Mouse (Mus musculus) layer of hippocampus, adult 2 months (tissue): ENCODE data around the gene Gstp2. TPM values are rescaled to one million over a fixed set of nuclear protein-coding genes. Genes with fewer than 3 reads are reported as not detected.

Source experiments
- DNase-seq, 2 experiments: peaks; one replicate each; pipeline ENCODE4 v3.0.0; 2022; ENCODE audit warnings: low spot score in 2 of 2
- H3K27ac ChIP-seq: fragments of 200-600 bp; 2 replicates; pipeline ENCODE4 v1.8.1; 2022
- H3K4me3 ChIP-seq: fragments of 200-600 bp; 2 replicates; pipeline ENCODE4 v1.8.1; 2022; ENCODE audit warnings: mild to moderate bottlenecking
- CTCF ChIP-seq: fragments of 200-600 bp; conservative IDR thresholded peaks from 2 replicates; pipeline ENCODE4 v1.8.1; 2022; ENCODE audit warnings: antibody characterized with exemption, mild to moderate bottlenecking, moderate library complexity
- total RNA-seq, 2 experiments: library from RNA; stranded (reverse); gene quantifications; 2 replicates each; pipeline ENCODE4 v1.2.3; 2021

The Gstp2 gene
- total RNA-seq, 2 experiments from 2014 or later: 46.2 to 49.4 TPM

DNA sequence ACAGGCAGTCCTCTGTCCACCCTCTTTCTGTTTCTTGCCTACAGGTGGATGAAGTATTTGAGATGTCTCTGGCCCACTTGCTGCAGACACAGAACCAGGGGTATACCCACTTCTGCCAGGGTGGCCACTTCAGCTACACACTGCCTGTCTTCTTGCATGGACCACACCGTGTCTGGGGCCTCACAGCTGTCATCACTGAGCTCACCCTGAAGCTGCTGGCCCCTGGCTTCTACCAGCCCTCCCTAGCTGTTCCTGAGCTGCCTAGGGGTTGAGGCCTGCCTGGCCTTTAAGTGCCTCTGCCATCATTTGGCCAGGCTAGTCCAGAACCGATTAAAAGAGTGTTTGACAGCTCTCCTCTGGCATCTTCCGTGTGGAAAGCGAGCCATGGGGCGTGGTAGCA is 44.1 kb downstream of the Gstp2 start:
- DNase-seq: no peak
- Histone ChIP-seq H3K4me3 (no peak overlapping the region), H3K27ac (no peak overlapping the region)
- TF ChIP-seq CTCF: no peak

DNA sequence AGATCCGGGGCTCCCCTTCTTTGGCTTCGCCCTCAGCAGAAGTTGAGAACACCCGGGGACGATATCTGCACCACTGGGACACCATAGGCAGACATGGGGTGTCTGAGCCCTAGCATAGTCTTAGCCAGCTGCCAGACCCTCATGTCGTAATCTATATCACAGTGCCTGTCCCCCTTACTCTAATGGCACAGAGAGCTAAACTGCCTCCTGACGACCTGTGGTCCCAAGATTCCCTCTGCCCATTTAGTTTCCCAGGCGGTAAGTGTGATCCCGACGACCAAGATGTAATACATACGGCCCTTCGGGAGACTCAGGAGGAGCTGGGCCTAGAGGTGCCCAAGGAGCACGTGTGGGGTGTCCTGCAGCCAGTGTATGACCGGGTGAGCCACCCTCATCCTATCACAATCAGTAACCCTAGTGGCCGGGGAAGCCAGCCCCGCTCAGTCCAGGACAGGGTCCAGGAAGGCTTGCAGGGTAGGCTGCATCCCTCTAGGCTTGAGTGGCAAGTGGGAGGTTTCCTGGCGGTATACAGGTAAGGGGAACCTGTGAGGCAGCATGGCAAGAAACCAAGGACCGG is 44.8 kb downstream of the Gstp2 start:
- H3K27ac ChIP-seq: peak overlapping the region; percentile 96
- H3K4me3 ChIP-seq: peak overlapping the region; percentile 75
- TF ChIP-seq CTCF: no peak
- DNase-seq: no peak

DNA sequence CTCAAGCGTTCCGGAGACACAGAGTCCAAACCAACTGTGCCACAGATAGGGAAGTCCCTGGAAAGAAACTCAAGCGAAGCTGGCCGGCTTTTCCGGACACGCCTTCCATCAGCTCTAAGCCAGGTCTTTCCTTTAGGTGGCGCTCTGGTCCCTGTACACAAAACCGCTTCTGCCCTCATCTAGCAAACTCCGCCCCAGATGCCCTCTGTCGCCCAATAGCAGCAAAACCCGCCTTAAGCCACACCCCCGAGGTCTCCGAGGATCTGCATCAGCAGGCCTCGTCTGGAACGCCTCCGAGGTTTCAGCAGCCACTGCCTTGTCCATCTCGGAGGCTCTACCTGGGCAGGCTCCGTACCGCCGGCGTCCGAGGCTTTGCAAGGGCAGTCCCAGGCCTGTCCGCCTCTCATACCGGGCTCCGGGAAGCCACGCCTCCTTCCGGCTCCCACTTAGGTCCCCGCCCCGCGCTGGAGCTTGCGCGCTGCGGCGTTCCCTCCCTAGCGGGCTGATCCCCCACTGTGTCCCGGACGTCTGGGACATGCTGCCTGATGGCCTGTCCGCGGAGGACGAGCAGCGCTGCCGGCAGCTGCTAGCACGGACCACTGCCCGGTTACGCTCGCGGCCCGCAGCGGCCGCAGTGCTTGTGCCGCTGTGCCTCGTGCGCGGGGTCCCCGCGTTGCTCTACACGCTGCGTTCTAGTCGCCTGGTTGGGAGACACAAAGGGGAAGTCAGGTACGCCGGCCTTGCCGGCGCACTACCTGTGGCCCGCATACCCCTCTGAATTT is 45.5 kb downstream of the Gstp2 start, which contains the start of the genes Nudt8 and Gm49405:
Gene Nudt8, plus strand, starts transcription at position 462 of the 782 bp plus-strand sequence.
Gene Gm49405, plus strand, starts transcription at position 508 of the 782 bp plus-strand sequence.
- H3K4me3 ChIP-seq: peak within 1 kb of the TSS; percentile 75
- TF ChIP-seq CTCF: peak; percentile 86
- peak; percentile 92 to 95 for DNase-seq
- H3K27ac ChIP-seq: peak within 1 kb of the TSS; percentile 96

DNA sequence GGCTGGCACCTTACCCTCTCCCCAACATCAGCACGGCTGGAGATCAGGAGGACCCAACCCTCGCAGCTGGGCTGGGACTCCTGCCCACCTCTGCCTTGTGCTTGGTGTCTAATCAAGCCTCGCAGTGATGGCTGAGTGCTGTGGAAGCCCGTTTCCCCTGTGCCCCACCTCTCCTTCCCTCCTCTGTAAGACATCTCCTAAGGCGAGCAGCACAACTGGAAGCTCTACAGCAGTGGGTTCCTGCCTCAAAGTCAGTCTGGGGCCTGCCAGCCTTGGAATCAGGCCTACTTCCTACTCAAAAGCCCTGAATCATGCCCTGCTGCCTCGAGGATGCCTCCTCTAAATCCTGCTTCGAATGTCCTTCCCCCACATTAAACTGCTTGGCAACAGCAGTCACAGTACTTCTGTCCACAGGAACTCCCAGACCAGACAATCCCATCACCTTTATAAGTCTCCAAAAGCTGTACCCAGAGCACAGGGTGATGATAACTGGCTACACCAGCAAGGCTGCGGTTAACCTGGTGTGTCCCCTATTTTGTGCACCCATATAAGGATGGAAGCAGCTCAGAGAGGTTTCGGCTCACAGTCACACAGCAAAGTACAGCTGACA is 46.6 kb downstream of the Gstp2 start:
- H3K4me3 ChIP-seq: no peak overlapping the region; the same call in 1 of the 2 replicates
- no peak for TF ChIP-seq CTCF
- DNase-seq: no peak
- no peak overlapping the region; the same call in 1 of the 2 replicates for H3K27ac ChIP-seq

DNA sequence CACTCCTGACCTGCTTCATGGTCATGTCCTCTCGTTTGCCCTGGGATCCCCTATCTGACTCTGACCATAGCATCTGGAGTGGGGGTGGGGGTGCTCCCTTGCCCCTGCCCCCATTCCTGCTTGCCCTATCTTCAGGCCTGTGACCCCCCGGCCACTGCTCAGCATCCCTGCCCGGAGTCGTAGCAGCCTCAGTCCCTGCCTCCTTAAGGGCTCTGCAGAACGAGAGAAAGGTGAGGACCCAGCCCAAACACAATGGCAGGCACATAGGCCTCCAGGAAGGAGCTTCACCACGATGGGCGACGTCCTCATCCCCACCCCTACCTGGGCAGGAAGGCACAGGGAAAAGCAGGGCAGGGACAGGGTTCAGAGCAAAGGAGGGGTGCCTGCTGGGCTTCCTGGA is 47.5 kb downstream of the Gstp2 start:
- Histone ChIP-seq H3K27ac (no peak overlapping the region), H3K4me3 (no peak overlapping the region)
- DNase-seq: no peak
- no peak for TF ChIP-seq CTCF

DNA sequence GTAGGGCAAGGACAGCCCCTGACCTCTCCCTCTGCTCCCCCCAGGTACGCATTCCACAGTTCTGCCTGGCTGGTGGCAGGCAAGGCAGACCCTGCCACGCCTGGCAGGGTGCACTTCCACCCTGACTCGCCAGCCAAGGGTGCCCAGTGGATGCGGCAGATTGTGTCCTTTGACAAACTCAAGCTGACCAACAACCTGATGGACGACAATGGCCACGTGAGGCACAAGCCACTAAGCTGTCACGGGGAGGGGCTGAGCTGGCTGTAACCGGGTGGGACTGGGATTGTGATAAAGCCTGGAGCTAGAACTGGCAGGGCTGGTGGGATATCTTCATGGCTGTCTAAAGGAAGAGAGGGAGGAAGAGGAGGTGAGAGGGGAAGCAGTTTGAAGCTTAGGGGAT is 48.6 kb downstream of the Gstp2 start:
- no peak for TF ChIP-seq CTCF
- H3K4me3 ChIP-seq: no peak overlapping the region
- H3K27ac ChIP-seq: no peak overlapping the region
- DNase-seq: no peak

DNA sequence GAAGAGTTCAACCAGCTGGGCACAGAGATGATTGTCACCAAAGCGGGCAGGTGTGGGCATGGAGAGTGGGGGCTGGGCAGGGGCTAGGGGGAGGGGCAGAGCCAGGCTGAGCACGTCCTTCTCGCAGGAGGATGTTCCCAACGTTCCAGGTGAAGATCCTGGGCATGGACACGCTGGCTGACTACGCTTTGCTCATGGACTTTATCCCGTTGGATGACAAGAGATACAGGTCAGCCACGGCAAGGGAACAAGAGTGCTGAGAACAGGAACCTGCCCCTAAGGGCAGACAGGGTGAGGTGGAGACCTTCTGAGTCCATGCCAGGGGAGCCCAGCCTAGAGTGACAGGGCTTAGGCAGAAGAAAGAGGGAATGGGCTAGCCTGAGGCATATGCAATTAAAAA is 49.1 kb downstream of the Gstp2 start:
- Histone ChIP-seq H3K4me3 (no peak overlapping the region), H3K27ac (no peak overlapping the region)
- DNase-seq: no peak
- TF ChIP-seq CTCF: no peak

DNA sequence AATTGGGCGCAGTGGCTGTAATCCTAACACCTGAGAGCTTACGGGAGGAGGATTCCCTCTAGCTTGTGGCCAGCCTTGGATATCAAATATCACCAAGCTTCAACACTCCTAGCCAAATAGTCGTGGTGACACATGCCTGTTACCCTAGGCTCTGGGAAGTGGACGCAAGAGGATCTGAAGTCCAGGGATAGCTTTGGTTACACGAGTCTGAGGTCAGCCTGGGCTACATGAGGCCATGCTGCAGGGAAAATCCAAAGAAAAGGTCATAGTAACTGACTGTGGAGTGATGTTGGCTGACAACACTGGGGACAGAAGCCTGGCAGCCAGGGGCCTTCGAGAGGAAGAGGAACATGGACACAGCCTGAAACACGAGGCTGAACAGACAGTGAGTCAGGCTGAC is 49.7 kb downstream of the Gstp2 start:
- Histone ChIP-seq H3K27ac (no peak overlapping the region), H3K4me3 (no peak overlapping the region)
- no peak for TF ChIP-seq CTCF
- DNase-seq: no peak

DNA sequence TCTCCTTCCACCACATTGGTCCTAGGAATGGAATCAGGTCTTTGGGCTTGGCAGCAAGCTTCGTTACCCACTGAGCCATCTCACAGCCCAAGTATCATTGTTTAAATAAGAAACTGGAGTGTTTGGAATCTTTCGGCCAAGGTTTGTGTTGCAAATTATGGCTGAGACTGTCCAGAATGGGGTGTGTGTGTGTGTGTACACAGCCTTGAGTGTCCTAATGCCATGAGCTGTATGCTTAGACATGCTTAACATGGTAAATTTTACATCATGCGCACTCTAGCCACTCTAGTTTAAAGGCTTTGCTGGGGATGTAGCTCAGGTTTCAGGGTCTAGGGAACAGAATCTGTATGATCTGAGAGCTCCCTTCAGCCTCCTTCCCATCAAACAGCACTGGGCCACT is 50.3 kb downstream of the Gstp2 start:
- DNase-seq: no peak
- TF ChIP-seq CTCF: no peak
- Histone ChIP-seq H3K27ac (no peak overlapping the region), H3K4me3 (no peak overlapping the region)

DNA sequence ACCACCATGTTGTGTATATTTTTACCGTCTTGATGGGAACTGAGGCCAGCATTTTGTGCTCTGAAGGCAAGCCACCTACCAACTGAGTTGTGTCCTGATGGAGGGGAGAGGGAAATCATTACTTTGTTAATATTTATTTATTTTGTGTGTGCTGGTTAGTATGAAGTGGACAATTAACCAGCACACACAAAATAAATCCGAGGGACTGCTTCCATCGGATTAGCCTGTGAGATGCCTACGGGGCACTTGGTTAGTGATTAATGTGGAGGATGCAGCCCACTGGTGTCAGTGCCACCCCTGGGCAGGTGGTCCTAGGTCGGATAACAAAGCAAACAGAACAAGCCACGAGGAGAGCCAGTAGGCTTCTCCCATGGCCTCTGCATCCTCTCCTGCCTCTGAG is 50.9 kb downstream of the Gstp2 start:
- no peak for TF ChIP-seq CTCF
- H3K27ac ChIP-seq: no peak overlapping the region
- DNase-seq: no peak
- no peak overlapping the region for H3K4me3 ChIP-seq

DNA sequence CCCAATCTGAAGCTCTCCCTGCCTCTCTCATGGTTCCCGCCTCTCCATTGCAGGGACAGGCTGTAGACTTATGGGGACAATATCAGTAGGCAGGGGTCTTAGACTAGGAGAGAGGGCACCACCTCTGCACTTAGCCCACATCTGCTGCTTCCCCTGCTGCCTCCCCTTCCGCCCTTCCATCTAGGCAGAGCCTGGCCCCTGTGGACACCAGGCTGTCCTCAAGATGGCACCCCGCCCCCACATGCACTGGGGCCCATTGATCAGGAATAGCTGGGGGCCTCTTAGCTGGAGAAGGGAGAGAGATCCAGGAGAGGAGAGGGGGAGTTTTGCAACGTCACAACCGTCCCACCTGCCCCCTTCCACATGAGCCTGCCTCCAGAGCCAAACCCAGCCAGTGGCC is 53.4 kb downstream of the Gstp2 start, which contains the start of gene Tbx10:
Gene Tbx10, plus strand, starts transcription at position 337 of the 400 bp plus-strand sequence.
- no peak for TF ChIP-seq CTCF
- DNase-seq: no peak
- Histone ChIP-seq H3K27ac (no peak within 1 kb of the TSS), H3K4me3 (no peak within 1 kb of the TSS)

DNA sequence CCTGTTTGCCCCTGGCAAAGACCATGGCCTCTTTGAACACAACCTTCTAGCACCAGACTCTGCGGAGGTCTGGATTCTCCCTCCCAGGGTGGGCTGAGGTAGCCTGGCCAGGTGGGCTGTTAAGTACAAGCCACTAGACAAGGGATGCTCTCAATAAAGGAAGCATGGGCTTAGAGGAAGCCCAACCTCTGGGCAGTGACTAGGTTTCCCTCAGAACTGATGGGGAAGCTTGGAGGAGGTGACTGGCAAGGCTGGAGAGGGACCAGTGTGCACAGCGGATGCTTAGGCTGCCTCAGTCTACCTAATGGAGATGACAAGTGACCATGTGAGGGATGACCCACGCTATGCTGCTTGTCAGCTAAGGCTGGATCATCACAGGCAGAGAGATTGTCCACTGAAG is 53.9 kb downstream of the Gstp2 start:
- Histone ChIP-seq H3K27ac (no peak overlapping the region), H3K4me3 (no peak overlapping the region)
- no peak for TF ChIP-seq CTCF
- no peak for DNase-seq

DNA sequence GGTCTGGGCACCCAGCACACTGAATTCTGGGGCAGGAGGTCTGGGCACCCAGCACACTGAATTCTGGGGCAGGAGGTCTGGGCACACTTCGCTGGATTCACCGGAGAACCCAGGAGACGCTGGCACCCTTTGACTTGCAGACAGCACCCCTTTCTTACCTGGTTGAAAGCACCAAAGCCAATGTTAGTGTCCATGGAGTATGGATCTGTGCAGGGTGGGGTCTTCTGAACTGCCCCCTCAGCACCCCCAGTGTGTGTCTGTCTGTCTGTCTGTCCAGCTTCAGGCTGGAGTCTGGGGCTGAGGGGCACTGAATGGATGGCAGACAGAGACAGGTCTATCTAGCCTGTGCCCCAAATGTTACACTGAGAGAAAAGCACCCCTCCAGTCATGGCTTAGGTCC is 54.3 kb downstream of the Gstp2 start:
- Histone ChIP-seq H3K4me3 (no peak overlapping the region), H3K27ac (no peak overlapping the region)
- DNase-seq: no peak
- TF ChIP-seq CTCF: no peak
